Mouse (Mus musculus): ENCODE measurements around the gene Eps15. TPM values are rescaled to one million over a fixed set of nuclear protein-coding genes. Genes with fewer than 3 reads are reported as not detected.

Eps15 gene
- polyA plus RNA-seq, 1 experiment from 2014 or later, result 20.0 TPM

DNA sequence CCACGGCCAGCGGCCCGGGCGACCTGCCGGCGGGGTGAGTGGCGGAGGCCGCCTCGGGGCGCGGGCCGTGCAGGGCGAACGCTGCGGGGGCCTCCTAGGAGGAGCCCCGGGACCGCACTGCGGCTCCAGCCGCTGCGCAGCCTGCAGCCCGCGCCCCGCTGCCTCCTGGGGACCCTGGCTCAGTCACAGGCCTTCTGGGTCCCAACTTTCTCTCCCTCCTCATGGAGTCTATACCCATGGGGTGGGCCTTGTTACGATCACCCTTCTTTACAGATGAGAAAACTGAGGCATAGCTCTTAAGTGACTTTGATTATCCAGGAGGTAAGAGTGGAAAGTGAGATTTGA, 127.1 kb downstream of the Eps15 start:
- Histone ChIP-seq H3K36me3 (replicated peaks; ENCODE audit: insufficient read depth, low read length) (peaks cover 8% of the 10 kb centered on the region; the same call in 1 of the 2 replicates), H3K4me1 (ENCODE audit: insufficient read depth) (peaks cover 42% of the 10 kb centered on the region), H3K9me3 (ENCODE audit: low read length) (no peaks in the 10 kb centered on the region), H3K4me3 (ENCODE audit: low read depth, low read length) (peak overlapping the region; percentile 68), H3K27ac (ENCODE audit: low read depth) (peak overlapping the region; percentile 88), H3K4me2 (ENCODE audit: low read depth, low read length) (peak overlapping the region; percentile 99), H3K9ac (replicated peaks) (peak overlapping the region; percentile 82), H3K27me3 (ENCODE audit: insufficient read depth, low read length) (no peaks in the 10 kb centered on the region)
- TF ChIP-seq CTCF (IDR thresholded peaks at IDR 0.05; ENCODE audit: low read depth) (no peak), EP300 (IDR thresholded peaks at IDR 0.05; ENCODE audit: low read depth) (no peak)
- ATAC-seq (no peak), DNase-seq (no peak)
- 3% methylated on average over 23 of the region's 24 CpGs for WGBS (ENCODE audit: insufficient replicate concordance)

GRCm38 (mm10) chr4:109407701-109408485, 127.8 kb downstream of the Eps15 start:
- Histone ChIP-seq H3K4me1 (ENCODE audit: insufficient read depth) (peaks cover 45% of the 10 kb centered on the region), H3K27ac (ENCODE audit: low read depth) (no peak overlapping the region), H3K9me3 (ENCODE audit: low read length) (no peaks in the 10 kb centered on the region), H3K36me3 (replicated peaks; ENCODE audit: insufficient read depth, low read length) (peaks cover 8% of the 10 kb centered on the region; the same call in 1 of the 2 replicates), H3K9ac (replicated peaks) (peak overlapping the region; percentile 82; the same call in 1 of the 2 replicates), H3K4me2 (ENCODE audit: low read depth, low read length) (peak overlapping the region; percentile 99), H3K4me3 (ENCODE audit: low read depth, low read length) (peak overlapping the region; percentile 68), H3K27me3 (ENCODE audit: insufficient read depth, low read length) (no peaks in the 10 kb centered on the region)
- DNase-seq, result no peak
- ATAC-seq, result no peak
- no peak for TF ChIP-seq EP300 (IDR thresholded peaks at IDR 0.05; ENCODE audit: low read depth)
- TF ChIP-seq CTCF (IDR thresholded peaks at IDR 0.05; ENCODE audit: low read depth), result no peak
- WGBS (ENCODE audit: insufficient replicate concordance), result 71% methylated on average over 9 of the region's 9 CpGs

DNA sequence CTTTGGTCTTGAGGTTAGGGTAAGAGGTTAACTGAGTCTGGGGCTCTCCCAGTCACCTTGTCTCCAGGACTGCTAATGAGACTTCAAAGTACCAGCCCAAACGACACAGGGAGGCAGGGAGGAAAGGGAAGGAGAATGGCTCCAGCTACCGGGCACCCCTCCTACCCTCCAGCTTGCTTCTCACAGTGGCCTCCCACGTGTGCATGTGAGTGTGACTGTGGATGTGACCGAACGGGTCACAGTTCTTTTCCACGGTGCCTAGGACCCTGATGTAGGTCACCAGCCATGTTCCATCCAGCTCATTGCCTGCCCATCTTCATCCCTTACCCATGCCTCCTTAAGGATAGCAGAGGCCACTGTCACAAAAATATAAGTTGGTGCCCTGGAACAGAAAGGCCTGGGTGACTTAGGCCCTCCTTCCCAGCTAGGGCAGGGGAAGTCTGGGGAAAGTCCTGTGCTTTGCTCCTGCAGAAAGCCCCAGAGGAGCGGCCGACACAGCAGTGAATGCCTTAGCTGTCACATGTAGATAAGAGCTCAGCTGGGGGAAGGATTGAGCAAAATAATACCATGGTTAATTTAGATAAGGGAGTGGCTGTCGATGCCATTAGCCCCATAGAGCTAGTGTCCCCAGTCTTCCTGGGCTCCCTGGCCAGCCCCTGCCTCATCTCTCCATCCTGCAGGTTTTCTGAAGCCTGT, 130.8 kb downstream of the Eps15 start:
- no peaks in the 10 kb centered on the region for H3K36me3 ChIP-seq (replicated peaks; ENCODE audit: insufficient read depth, low read length)
- H3K4me1 ChIP-seq (ENCODE audit: insufficient read depth), result peaks cover 45% of the 10 kb centered on the region
- TF ChIP-seq CTCF (IDR thresholded peaks at IDR 0.05; ENCODE audit: low read depth), result no peak
- TF ChIP-seq EP300 (IDR thresholded peaks at IDR 0.05; ENCODE audit: low read depth), result peak; percentile 96
- H3K9ac ChIP-seq (replicated peaks), result peak overlapping the region; percentile 59
- H3K27me3 ChIP-seq (ENCODE audit: insufficient read depth, low read length), result no peaks in the 10 kb centered on the region
- ATAC-seq, result peak; percentile 87
- WGBS (ENCODE audit: insufficient replicate concordance), result 48% methylated on average over 9 of the region's 9 CpGs
- peak overlapping the region; percentile 24; the same call in 1 of the 2 replicates for H3K4me3 ChIP-seq (ENCODE audit: low read depth, low read length)
- DNase-seq, result peak; percentile 59
- H3K4me2 ChIP-seq (ENCODE audit: low read depth, low read length), result peak overlapping the region; percentile 67
- H3K27ac ChIP-seq (ENCODE audit: low read depth), result peak overlapping the region; percentile 94
- H3K9me3 ChIP-seq (ENCODE audit: low read length), result no peaks in the 10 kb centered on the region

GRCm38 (mm10) chr4:109411377-109411967, 131.4 kb downstream of the Eps15 start:
- H3K27me3 ChIP-seq (ENCODE audit: insufficient read depth, low read length), result no peaks in the 10 kb centered on the region
- peak overlapping the region; percentile 67 for H3K4me2 ChIP-seq (ENCODE audit: low read depth, low read length)
- WGBS (ENCODE audit: insufficient replicate concordance), result 56% methylated on average over 6 of the region's 6 CpGs
- ATAC-seq, result peak; percentile 53
- H3K9me3 ChIP-seq (ENCODE audit: low read length), result no peaks in the 10 kb centered on the region
- peak overlapping the region; percentile 59 for H3K9ac ChIP-seq (replicated peaks)
- no peak for TF ChIP-seq EP300 (IDR thresholded peaks at IDR 0.05; ENCODE audit: low read depth)
- no peak for TF ChIP-seq CTCF (IDR thresholded peaks at IDR 0.05; ENCODE audit: low read depth)
- H3K4me3 ChIP-seq (ENCODE audit: low read depth, low read length), result peak overlapping the region; percentile 24; the same call in 1 of the 2 replicates
- peaks cover 42% of the 10 kb centered on the region for H3K4me1 ChIP-seq (ENCODE audit: insufficient read depth)
- H3K27ac ChIP-seq (ENCODE audit: low read depth), result peak overlapping the region; percentile 94
- H3K36me3 ChIP-seq (replicated peaks; ENCODE audit: insufficient read depth, low read length), result no peaks in the 10 kb centered on the region
- DNase-seq, result no peak

GRCm38 (mm10) chr4:109412233-109412632, 132.2 kb downstream of the Eps15 start:
- H3K36me3 ChIP-seq (replicated peaks; ENCODE audit: insufficient read depth, low read length), result no peaks in the 10 kb centered on the region
- no peak for ATAC-seq
- no peaks in the 10 kb centered on the region for H3K9me3 ChIP-seq (ENCODE audit: low read length)
- WGBS (ENCODE audit: insufficient replicate concordance), result 77% methylated on average over 5 of the region's 5 CpGs
- H3K4me1 ChIP-seq (ENCODE audit: insufficient read depth), result peaks cover 36% of the 10 kb centered on the region
- peak overlapping the region; percentile 67; the same call in 1 of the 2 replicates for H3K4me2 ChIP-seq (ENCODE audit: low read depth, low read length)
- H3K27me3 ChIP-seq (ENCODE audit: insufficient read depth, low read length), result no peaks in the 10 kb centered on the region
- no peak for DNase-seq
- TF ChIP-seq EP300 (IDR thresholded peaks at IDR 0.05; ENCODE audit: low read depth) (no peak), CTCF (IDR thresholded peaks at IDR 0.05; ENCODE audit: low read depth) (no peak)
- peak overlapping the region; percentile 59; the same call in 1 of the 2 replicates for H3K9ac ChIP-seq (replicated peaks)
- H3K27ac ChIP-seq (ENCODE audit: low read depth), result peak overlapping the region; percentile 94
- H3K4me3 ChIP-seq (ENCODE audit: low read depth, low read length), result no peak overlapping the region

GRCm38 (mm10) chr4:109417998-109418397, 137.9 kb downstream of the Eps15 start:
- no peak for ATAC-seq
- TF ChIP-seq EP300 (IDR thresholded peaks at IDR 0.05; ENCODE audit: low read depth) (no peak), CTCF (IDR thresholded peaks at IDR 0.05; ENCODE audit: low read depth) (no peak)
- 76% methylated on average over 1 of the region's 1 CpGs for WGBS (ENCODE audit: insufficient replicate concordance)

More at GRCm38 (mm10) chr4:109417998-109418397, 137.9 kb downstream of the Eps15 start:
- no peaks in the 10 kb centered on the region for H3K27me3 ChIP-seq (ENCODE audit: insufficient read depth, low read length)
- H3K4me1 ChIP-seq (ENCODE audit: insufficient read depth), result no peaks in the 10 kb centered on the region; the same call in 1 of the 2 replicates
- no peak for DNase-seq
- no peaks in the 10 kb centered on the region for H3K9me3 ChIP-seq (ENCODE audit: low read length)
- H3K27ac ChIP-seq (ENCODE audit: low read depth), result no peak overlapping the region
- no peaks in the 10 kb centered on the region for H3K36me3 ChIP-seq (replicated peaks; ENCODE audit: insufficient read depth, low read length)
- H3K9ac ChIP-seq (replicated peaks), result no peak overlapping the region
- no peak overlapping the region for H3K4me3 ChIP-seq (ENCODE audit: low read depth, low read length)
- H3K4me2 ChIP-seq (ENCODE audit: low read depth, low read length), result no peak overlapping the region

All from liver, postnatal 0 days (tissue).